Mouse (Mus musculus) bone marrow, adult 2 months (tissue): Measurements from ENCODE around the gene Cfap57. TPM values are rescaled to one million over a fixed set of nuclear protein-coding genes. Genes with fewer than 3 reads are reported as not detected.

Experiments
- H3K27ac ChIP-seq: fragments of 200-500 bp; 2 replicates; pipeline ENCODE4 v1.5.1; 2012; ENCODE audit warnings: low read depth, mild to moderate bottlenecking, control low read depth, inconsistent platforms, low read length; ENCODE audit not compliant: control insufficient read depth, poor library complexity, insufficient read depth
- H3K4me1 ChIP-seq: fragments of 200-500 bp; 2 replicates; pipeline ENCODE4 v1.6.1; 2011; ENCODE audit warnings: low read length; ENCODE audit not compliant: control insufficient read depth, insufficient read depth
- H3K4me3 ChIP-seq: fragments of 200-500 bp; replicated peaks from 2 replicates; pipeline ENCODE3; 2011; ENCODE audit warnings: mild to moderate bottlenecking, low read depth, low read length, control low read depth; ENCODE audit not compliant: control insufficient read depth
- CTCF ChIP-seq: fragments of 200-500 bp; IDR thresholded peaks from 2 replicates; pipeline ENCODE4 v1.5.1; 2011; ENCODE audit warnings: low read length, control low read depth; ENCODE audit not compliant: control insufficient read depth, insufficient read depth
- POLR2A ChIP-seq: fragments of 200-500 bp; IDR thresholded peaks from 2 replicates; pipeline ENCODE4 v1.6.1; 2011; ENCODE audit warnings: low read depth, mild to moderate bottlenecking, control low read depth, low read length, borderline replicate concordance; ENCODE audit not compliant: control insufficient read depth
- WGBS: fragments of 180-500 bp; shearing (Covaris S2); methylation state at CpG from one replicate; pipeline ENCODE4 v1.1.7; 2018; 5-methylcytosine and 5-hydroxymethylcytosine counted together
- polyA plus RNA-seq: library from polyadenylated mRNA; stranded (reverse); fragments of >200 nt; gene quantifications from 2 replicates; pipeline ENCODE4 v1.2.4, GENCODE M21; 2011; ENCODE audit warnings: low replicate concordance; ENCODE audit not compliant: missing spikeins, insufficient read depth, insufficient read length

Cfap57 gene
- polyA plus RNA-seq, 1 experiment: not detected

GRCm38 (mm10) chr4:118544441-118545127 is 76.0 kb downstream of the Cfap57 start:
- no peak for TF ChIP-seq CTCF
- no peak for TF ChIP-seq POLR2A
- Histone ChIP-seq H3K4me3 (no peak overlapping the region), H3K27ac (no peak overlapping the region), H3K4me1 (no peaks in the 10 kb centered on the region; the same call in 1 of the 2 replicates)
- 86% methylated on average over 14 of the region's 14 CpGs for WGBS

GRCm38 (mm10) chr4:118543592-118544260 is 76.9 kb downstream of the Cfap57 start, which contains the start of gene Tmem125:
TSS of gene Tmem125 (minus strand) at chr4:118544044.
- TF ChIP-seq POLR2A: no peak
- TF ChIP-seq CTCF: no peak
- H3K4me1 ChIP-seq: no peaks in the 10 kb centered on the region; the same call in 1 of the 2 replicates
- 8% methylated on average over 24 of the region's 24 CpGs for WGBS
- peak within 1 kb of the TSS; percentile 48 for H3K4me3 ChIP-seq
- H3K27ac ChIP-seq: no peak within 1 kb of the TSS

- Histone ChIP-seq H3K4me1 (no peaks in the 10 kb centered on the region; the same call in 1 of the 2 replicates), H3K4me3 (peak overlapping the region; percentile 31), H3K27ac (no peak overlapping the region)
- TF ChIP-seq POLR2A (no peak), CTCF (no peak)
- WGBS: 14% methylated on average over 13 of the region's 13 CpGs
Measured at GRCm38 (mm10) chr4:118543158-118543530, 77.4 kb downstream of the Cfap57 start.

GRCm38 (mm10) chr4:118542510-118543157 is 77.9 kb downstream of the Cfap57 start:
- Histone ChIP-seq H3K4me1 (no peaks in the 10 kb centered on the region; the same call in 1 of the 2 replicates), H3K27ac (no peak overlapping the region), H3K4me3 (no peak overlapping the region)
- TF ChIP-seq CTCF (no peak), POLR2A (no peak)
- 53% methylated on average over 9 of the region's 9 CpGs for WGBS

- Histone ChIP-seq H3K4me3 (no peak overlapping the region), H3K27ac (no peak overlapping the region), H3K4me1 (no peaks in the 10 kb centered on the region; the same call in 1 of the 2 replicates)
- TF ChIP-seq POLR2A (no peak), CTCF (no peak)
- 70% methylated on average over 10 of the region's 10 CpGs for WGBS
Measured at GRCm38 (mm10) chr4:118539904-118540303, 80.7 kb downstream of the Cfap57 start.

GRCm38 (mm10) chr4:118537801-118538200 is 82.8 kb downstream of the Cfap57 start:
- H3K4me1 ChIP-seq: no peaks in the 10 kb centered on the region; the same call in 1 of the 2 replicates
- WGBS: 47% methylated on average over 6 of the region's 6 CpGs
- TF ChIP-seq POLR2A (no peak), CTCF (no peak)
- no peak overlapping the region for H3K4me3 ChIP-seq
- H3K27ac ChIP-seq: no peak overlapping the region

- H3K4me3 ChIP-seq: no peak overlapping the region
- no peak for TF ChIP-seq POLR2A
- TF ChIP-seq CTCF: no peak
- H3K27ac ChIP-seq: no peak overlapping the region
- H3K4me1 ChIP-seq: peaks cover 1% of the 10 kb centered on the region; the same call in 1 of the 2 replicates
- WGBS: 88% methylated on average over 6 of the region's 6 CpGs
Measured at GRCm38 (mm10) chr4:118535610-118536009, 85.0 kb downstream of the Cfap57 start.

GRCm38 (mm10) chr4:118533605-118534004 is 87.0 kb downstream of the Cfap57 start:
- H3K27ac ChIP-seq: no peak overlapping the region
- TF ChIP-seq POLR2A (no peak), CTCF (no peak)
- H3K4me3 ChIP-seq: no peak overlapping the region
- WGBS: 33% methylated on average over 7 of the region's 7 CpGs
- peaks cover 1% of the 10 kb centered on the region; the same call in 1 of the 2 replicates for H3K4me1 ChIP-seq
